Mouse (Mus musculus) kidney, adult 2 months (tissue): ENCODE data around the gene Jade2.

Source experiments
- CTCF ChIP-seq: fragments of 200-500 bp; conservative IDR thresholded peaks from 2 replicates; pipeline ENCODE4 v1.5.1; 2011; ENCODE audit warnings: low read depth, mild to moderate bottlenecking, control low read depth, low read length, moderate library complexity, mixed read lengths; ENCODE audit not compliant: insufficient read depth, insufficient read length
- POLR2A ChIP-seq: fragments of 200-500 bp; IDR thresholded peaks from one replicate; pipeline ENCODE4 v1.6.1; 2011; ENCODE audit warnings: low read depth, low read length, control low read depth

GRCm38 (mm10) chr11:51876943-51877344, 19.5 kb upstream of the Jade2 start:
- TF ChIP-seq CTCF (no peak), POLR2A (peak; percentile 28)
